Mouse (Mus musculus) olfactory bulb, adult 2 months (tissue): ENCODE data around the gene Itgad.

Experiments
- CTCF ChIP-seq: fragments of 200-500 bp; IDR thresholded peaks from 2 replicates; pipeline ENCODE4 v1.5.1; 2012; ENCODE audit warnings: low read depth, mild to moderate bottlenecking, low read length, moderate library complexity; ENCODE audit not compliant: insufficient read depth
- POLR2A ChIP-seq: fragments of 200-500 bp; IDR thresholded peaks from 2 replicates; pipeline ENCODE4 v1.6.1; 2012; ENCODE audit warnings: mild to moderate bottlenecking, low read depth, low read length, moderate library complexity; ENCODE audit not compliant: insufficient read depth

GRCm38 (mm10) chr7:128112131-128112530 is 42.0 kb upstream of the Itgad start:
- no peak for TF ChIP-seq POLR2A
- TF ChIP-seq CTCF: no peak
